Mouse (Mus musculus): ENCODE measurements at regions not wholly inside any gene's neighbourhood (a gene's known extent, or its start where the extent isn't known, plus 50 kb on each side); places are given as distances from the start of the nearest gene placed in this dataset.

- TF ChIP-seq GATA1 (IDR thresholded peaks at IDR 0.05; ENCODE audit: low read depth, low read length) (no peak), GABPA (IDR thresholded peaks at IDR 0.05; ENCODE audit: low read depth, low read length) (no peak), E2F4 (IDR thresholded peaks at IDR 0.05; ENCODE audit: borderline replicate concordance, low read depth, low read length) (no peak), CTCF (IDR thresholded peaks at IDR 0.05 in 2 of 3, conservative IDR thresholded peaks at IDR 0.05 in 1 of 3; ENCODE audit: control insufficient read depth in 1 of 3, insufficient read depth in 1 of 3, low read depth in 2 of 3, low read length in 3 of 3, poor library complexity in 1 of 3, severe bottlenecking in 1 of 3) (no peak), NELFE (IDR thresholded peaks at IDR 0.05; ENCODE audit: low read depth, low read length) (no peak), CHD1 (IDR thresholded peaks at IDR 0.05; ENCODE audit: low read depth, low read length) (no peak), NRF1 (IDR thresholded peaks at IDR 0.05; ENCODE audit: insufficient read depth, low read depth, low read length, poor library complexity, severe bottlenecking) (no peak)
These were observed 350.8 kb upstream of the Zmiz1 start for GRCm38 (mm10) chr14:25108101-25108652.
